Mouse (Mus musculus): ENCODE measurements around the gene Ism1.

Gene Ism1

DNA sequence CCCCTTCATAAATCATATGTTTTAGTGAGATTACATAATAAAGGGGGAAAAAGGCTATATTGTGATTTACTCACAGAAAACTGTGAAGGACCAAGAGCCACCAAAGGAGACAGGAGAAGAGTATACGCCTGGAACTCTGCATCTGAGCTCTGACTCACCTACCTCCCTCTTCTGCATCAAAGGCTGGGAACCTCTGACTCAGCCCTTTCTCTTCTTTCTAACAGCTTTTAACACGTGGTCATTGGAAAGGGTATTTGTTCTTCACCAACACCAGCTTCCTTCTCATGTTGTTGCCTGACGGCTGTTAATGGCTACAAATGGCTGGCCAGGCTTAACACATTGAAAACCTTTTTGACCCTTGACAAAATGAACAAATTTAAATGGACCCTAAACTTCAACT, 36.2 kb downstream of the Ism1 start:
- no peak for DNase-seq

DNA sequence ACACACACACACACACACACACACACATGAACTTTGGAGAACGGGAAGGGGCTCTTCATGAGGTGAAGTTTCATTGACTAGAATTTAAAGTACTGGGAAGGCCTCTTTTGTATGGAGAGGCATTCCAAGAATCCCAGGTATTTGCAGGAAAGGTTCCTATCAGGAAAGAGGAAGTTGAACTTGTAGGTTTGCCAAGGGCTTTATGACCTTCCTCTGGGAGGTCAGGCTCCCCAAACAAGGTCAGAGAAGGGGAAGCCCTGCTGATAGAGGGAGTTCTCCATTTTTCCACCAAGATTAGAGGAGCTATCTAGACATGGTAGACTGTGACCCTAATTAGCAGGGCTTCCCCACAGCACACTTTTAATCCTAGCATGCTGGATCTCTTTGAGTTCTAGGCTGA, 39.8 kb downstream of the Ism1 start:
- no peak for DNase-seq

DNA sequence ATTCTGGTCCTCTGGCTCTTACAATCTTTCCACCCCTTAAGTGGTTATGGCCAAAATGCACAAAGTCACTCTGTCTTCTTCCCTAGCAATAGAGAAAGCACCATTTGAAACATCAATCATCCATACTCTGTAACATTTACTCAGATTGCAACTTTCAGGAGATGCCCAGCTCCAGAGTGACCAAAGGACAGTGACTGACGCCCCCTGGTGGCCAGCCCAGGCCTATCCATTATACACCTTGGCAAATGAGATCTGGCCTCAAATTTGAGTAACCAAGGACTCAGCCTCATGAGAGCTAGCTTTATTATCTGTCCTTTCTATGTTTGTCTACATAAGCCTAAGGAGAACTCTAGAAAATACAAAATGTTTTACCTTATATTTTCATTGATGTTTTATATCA, 44.7 kb downstream of the Ism1 start:
- DNase-seq = peak; percentile 66

DNA sequence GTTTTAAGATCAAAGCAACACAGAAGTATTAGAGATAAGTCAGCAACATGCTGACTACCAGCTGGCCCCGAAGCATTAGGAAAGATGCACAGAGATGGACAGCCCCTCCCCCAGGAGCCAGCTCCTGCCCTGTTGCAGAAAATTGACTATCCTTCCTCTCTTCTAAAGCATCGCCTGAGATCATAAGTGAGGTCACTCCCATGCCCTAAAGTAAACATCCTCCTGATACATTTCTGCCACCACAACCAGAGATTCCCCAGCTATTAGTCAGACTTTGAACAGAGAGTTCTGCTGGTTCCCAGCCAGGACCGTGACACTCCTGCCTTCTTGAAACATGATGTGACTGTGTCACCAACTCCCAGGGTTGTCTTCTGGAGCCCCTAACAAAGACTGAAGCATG, 45.3 kb downstream of the Ism1 start:
- no peak for DNase-seq

DNA sequence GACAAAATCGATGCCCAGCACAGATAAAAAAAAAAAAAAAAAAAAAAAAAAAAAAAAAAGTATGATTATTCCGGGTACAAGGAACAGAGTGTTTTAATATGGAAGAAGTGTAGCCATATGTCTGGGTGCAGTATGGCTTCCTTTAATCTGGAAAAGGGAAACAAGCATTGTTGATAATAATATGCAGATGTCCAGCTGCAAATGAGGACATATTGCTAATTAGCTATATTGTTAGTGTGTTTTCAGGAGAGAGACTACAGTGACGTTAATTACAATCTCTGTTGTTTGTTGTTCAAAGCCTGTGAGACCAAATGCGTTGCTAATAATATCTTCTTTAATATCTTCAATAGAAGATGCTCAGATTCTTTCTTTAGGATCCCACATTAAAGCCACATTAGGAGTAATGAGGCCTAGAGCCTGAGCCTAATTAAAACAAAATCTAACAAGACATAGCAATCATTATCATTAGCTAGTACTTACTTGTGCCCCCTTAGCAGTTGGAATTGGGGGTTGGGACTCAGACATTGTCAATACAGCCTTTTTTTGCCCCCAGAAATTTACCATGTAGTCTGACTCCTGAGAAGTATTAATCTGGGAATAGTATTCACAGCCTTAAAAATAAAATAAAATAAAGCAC, 46.3 kb downstream of the Ism1 start:
- no peak for DNase-seq

DNA sequence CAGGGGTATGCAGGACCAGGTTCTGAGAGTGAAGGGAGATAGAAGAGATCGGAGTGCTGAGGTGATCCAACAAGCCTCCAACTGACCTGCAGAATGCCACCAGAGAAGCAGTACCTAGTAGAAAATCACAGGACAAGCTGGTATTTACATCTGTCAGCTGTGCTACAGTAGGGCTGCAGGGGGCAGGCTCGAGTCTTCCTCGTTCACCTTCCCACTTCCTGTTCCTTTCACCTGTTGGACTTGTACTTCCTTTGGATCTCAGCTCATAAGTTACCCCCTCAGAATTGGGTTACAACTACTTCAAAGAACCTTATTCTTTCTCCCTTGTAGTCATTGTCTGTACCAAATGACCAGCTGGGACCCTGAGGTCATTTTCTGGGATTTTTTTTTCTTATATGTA, 47.4 kb downstream of the Ism1 start:
- no peak for DNase-seq

DNA sequence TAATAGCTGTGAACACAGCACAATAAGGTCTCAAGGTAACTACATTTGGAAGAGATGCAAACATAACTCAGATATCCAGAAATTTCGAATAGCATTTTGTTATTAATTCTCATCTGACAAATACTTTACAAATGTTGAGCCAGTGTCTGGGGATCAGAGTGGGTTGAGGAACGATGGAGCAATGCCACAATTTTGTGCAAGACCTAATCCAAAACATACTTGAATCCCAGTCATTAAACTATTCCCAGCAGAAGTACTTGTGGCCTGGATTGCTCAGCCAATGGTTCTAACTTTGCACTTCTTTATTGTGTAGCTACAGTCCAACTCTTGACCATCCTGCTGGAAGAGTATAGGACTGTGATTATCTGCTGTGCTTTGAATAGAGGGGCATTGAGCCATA, 50.1 kb downstream of the Ism1 start:
- DNase-seq = no peak

GRCm38 (mm10) chr2:139729377-139729776, 51.4 kb downstream of the Ism1 start:
- DNase-seq = no peak

GRCm38 (mm10) chr2:139742381-139742780, 64.4 kb downstream of the Ism1 start:
- no peak for DNase-seq

DNA sequence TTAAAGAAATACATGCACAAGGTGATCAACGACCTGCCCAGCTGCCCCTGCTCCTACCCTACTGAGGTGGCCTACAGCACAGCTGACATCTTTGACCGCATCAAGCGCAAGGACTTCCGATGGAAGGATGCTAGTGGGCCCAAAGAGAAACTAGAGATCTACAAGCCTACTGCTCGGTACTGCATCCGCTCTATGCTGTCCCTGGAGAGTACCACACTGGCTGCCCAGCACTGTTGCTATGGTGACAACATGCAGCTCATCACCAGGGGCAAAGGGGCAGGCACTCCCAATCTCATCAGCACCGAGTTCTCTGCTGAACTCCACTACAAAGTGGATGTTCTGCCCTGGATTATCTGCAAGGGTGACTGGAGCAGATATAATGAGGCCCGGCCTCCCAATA, 79.0 kb downstream of the Ism1 start:
- DNase-seq = no peak

GRCm38 (mm10) chr2:139757456-139757855, 79.5 kb downstream of the Ism1 start:
- no peak for DNase-seq

DNA sequence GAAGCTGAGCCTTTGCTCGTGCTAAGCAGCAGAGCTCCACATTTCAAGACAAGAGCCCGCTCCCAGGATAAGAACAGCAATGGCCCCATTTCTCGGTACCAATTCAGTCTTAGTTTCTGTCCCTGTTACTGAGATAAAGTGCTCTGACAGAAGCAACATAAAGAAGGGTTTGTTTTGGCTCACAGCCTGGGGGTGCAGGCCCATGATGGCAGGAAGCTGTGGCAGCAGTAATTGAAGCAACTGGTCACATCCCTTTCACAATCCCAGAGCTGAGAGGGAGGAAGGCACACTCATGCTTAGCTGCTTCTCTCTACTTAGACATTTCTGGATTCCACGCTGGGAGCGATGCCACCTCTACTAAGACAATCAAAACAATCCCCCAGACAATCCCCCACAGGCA, 86.4 kb downstream of the Ism1 start:
- DNase-seq = no peak

DNA sequence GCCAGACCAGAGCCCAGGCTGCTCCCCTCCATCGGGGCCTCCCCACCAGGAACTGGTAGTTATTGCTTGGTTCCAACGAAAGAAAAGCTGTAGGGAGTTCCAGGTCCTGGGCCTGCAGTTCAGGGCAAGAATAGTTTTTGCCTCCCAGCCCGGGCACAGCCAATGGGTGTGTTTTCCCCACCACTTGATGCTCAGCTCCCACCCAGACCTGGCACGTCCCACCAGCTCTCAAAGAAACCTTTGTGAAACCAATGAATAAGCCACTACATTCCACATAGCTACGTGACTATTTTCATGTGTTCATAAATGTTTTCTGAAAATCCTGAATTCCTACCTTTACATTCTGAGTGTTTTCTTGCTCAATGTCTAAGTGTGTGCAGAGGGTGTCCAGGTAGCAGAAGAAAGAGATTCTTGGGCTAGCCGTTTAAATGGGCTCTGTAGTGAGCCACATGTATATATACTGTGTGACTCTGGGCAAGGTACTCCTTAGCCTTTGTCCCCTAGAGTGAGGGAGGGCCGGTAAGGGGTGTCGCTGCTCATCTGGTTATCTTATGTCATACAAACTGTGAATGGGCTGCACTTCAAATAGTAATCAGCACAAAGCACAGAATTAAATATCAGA, 97.1 kb downstream of the Ism1 start:
- DNase-seq = no peak

DNA sequence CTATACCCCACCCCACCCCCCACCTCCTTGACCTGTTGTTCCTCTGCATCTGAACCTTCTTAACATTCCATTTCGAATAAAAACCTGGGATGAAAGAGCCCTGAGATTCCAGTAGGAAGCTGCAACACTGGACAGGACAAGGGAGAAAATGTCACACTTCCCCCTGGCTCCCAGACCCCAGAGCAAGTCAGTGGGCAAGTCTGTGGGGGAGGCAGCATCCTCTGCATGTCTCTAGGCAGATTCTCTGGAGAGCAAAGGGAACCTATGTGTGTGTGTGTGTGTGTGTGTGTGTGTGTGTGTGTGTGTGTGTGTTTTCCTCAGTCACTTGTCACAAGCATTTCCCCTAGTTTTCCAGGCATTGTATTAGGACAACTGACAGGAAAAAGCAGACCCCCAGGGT, 98.7 kb downstream of the Ism1 start:
- DNase-seq = no peak

- DNase-seq = peak; percentile 62
Observed at GRCm38 (mm10) chr2:139778283-139778682, 100.3 kb downstream of the Ism1 start.

- DNase-seq = no peak
Observed at GRCm38 (mm10) chr2:139783318-139783850, 105.4 kb downstream of the Ism1 start.

DNA sequence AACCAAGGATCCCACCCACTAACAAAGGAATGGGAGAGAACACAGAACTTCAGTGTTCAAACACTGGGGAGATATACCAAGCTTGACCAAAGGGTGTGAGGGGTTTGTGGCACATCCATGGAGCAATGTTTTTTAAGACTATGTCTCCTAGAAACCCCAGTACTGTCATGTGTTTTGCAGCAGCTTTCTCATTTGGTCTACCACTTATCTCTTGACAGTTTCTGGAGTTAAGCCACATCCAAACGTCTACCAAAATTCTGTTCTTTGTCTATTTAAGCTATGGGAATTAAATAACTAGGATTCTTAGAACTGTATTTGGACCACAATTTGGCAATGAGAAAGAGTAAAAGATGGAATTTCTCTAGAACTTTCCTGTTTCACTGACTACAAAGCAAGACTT, 106.5 kb downstream of the Ism1 start:
- DNase-seq = no peak

DNA sequence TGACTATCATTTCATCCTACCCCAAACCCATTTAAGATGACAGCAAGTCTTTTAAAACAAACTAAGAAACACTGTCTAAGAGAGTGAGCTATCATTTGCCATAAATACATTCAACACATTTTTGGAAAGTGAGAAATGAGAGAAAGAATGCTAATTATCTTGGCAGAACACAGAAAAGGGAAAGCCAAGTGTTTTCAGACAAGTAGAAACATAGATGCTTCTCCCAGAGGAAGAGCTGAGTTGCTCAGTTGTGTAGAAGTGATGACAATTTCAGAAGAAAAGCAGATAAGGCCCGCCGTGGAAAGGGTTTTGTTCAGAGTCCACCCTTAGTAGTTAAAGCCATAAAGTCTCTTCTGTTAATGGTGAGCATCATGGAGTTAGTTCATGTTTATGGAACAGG, 107.0 kb downstream of the Ism1 start:
- DNase-seq = no peak

DNA sequence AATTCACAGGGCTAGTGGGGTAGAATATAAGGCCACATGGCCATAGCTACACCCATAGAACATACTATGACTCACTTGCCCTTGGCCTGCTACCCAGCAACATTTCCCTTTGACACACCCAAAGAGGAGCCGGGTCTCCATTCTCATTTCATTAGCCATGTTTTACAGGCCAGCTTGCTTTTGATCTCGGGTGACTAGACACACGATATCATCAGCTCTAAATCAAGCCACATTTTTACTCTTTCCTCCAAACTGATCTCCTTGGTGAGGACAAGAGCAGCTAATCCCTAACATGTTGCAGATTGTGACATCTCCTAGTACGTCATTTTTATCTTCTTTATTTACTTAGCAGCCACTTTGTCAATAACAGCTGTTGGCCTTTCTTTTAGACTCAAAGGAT, 110.7 kb downstream of the Ism1 start:
- no peak for DNase-seq

- no peak for DNase-seq
Observed at GRCm38 (mm10) chr2:139792345-139793120, 114.6 kb downstream of the Ism1 start.

- no peak for DNase-seq
Observed at GRCm38 (mm10) chr2:139804041-139804440, 126.1 kb downstream of the Ism1 start.

DNA sequence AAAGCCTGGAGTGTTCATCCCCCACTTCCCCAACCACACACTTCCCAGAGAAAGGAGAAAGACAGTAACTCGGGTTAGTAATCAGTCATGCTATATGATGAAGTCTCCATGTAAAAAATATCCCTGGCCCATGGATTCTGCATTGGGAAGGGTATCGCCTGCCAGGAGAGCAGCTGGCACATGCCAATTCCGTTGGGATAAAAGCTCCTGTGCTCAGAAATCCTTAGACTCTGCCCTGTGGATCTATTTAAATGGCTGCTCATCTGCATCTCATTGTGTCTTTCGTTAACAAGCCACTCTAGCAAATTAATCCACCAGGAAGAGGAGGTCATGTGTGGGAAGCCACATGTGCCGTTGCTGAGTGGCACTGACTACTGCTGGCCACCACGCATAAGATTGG, 129.9 kb downstream of the Ism1 start:
- DNase-seq = no peak

Data from embryo, embryonic 11 days (tissue).